Mouse (Mus musculus) heart, embryonic 15.5 days (tissue): ENCODE data around the gene Gan. TPM values are rescaled to one million over a fixed set of nuclear protein-coding genes. Genes with fewer than 3 reads are reported as not detected.

Experiments
- ATAC-seq: fragments of 200-750 bp; cut with Nextera tagmentation; replicated peaks from 2 replicates; pipeline ENCODE4 v1.8.0; 2017; ENCODE audit warnings: low read depth, moderate TSS enrichment; ENCODE audit not compliant: insufficient number of reproducible peaks, insufficient read depth, low FRiP score
- H3K27ac ChIP-seq: fragments of 300-500 bp; sonication (generic); 2 replicates; pipeline ENCODE4 v1.5.1; 2015; ENCODE audit warnings: mild to moderate bottlenecking, inconsistent platforms
- H3K27me3 ChIP-seq: fragments of 300-500 bp; sonication (generic); 2 replicates; pipeline ENCODE4 v1.6.1; 2015; ENCODE audit warnings: inconsistent platforms
- H3K36me3 ChIP-seq: fragments of 300-500 bp; sonication (generic); 2 replicates; pipeline ENCODE4 v1.6.1; 2015; ENCODE audit warnings: mild to moderate bottlenecking, inconsistent platforms
- H3K4me1 ChIP-seq: fragments of 300-500 bp; sonication (generic); replicated peaks from 2 replicates; pipeline ENCODE4 v1.6.1; 2015; ENCODE audit warnings: inconsistent platforms
- H3K4me2 ChIP-seq: fragments of 300-500 bp; sonication (generic); 2 replicates; pipeline ENCODE4 v1.6.1; 2015; ENCODE audit warnings: inconsistent platforms, mild to moderate bottlenecking, moderate library complexity
- H3K4me3 ChIP-seq: fragments of 300-500 bp; sonication (generic); 2 replicates; pipeline ENCODE4 v1.5.1; 2015; ENCODE audit warnings: mild to moderate bottlenecking, inconsistent platforms
- H3K9ac ChIP-seq: fragments of 300-500 bp; sonication (generic); 2 replicates; pipeline ENCODE4 v1.6.1; 2015; ENCODE audit warnings: mild to moderate bottlenecking, inconsistent platforms
- H3K9me3 ChIP-seq: fragments of 300-500 bp; sonication (generic); replicated peaks from 2 replicates; pipeline ENCODE4 v1.6.1; 2016; ENCODE audit warnings: inconsistent platforms
- WGBS: fragments of 180-500 bp; shearing (Covaris S2); methylation state at CpG from one replicate; pipeline ENCODE4 v1.1.7; 2015; ENCODE audit warnings: mixed read lengths; 5-methylcytosine and 5-hydroxymethylcytosine counted together
- polyA plus RNA-seq: library from polyadenylated mRNA; unstranded; fragments of >200 nt; fragmentation: Nextera tagmentation; extraction: Ambion mirVana; gene quantifications from 2 replicates; pipeline ENCODE4 v1.2.1, GENCODE M21; 2015

The Gan gene
- polyA plus RNA-seq, 1 experiment from 2014 or later: 1.1 TPM

DNA sequence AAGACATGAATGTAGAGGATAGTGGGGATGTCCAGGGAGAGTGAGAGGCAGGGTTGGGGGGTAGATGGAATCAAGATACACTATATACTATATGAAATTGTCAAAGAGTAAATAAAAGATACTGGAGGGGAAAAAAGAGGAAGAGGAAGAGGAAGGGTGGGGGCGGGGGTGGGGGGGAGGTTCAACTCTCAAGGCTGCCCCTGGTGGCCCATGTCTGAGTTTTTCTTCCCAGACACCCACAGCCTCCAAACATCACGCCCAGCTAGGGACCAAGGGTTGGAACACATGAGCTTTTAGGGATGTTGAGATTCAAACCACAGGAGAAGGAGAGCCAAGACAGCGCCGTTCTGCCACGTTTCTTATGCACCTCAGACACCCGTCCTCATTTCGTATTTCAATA is 75.3 kb downstream of the Gan start:
- Histone ChIP-seq H3K27ac (no peak overlapping the region), H3K36me3 (no peaks in the 10 kb centered on the region), H3K27me3 (no peaks in the 10 kb centered on the region), H3K9ac (no peak overlapping the region), H3K4me2 (no peak overlapping the region), H3K4me3 (no peak overlapping the region), H3K9me3 (no peaks in the 10 kb centered on the region), H3K4me1 (no peaks in the 10 kb centered on the region)
- ATAC-seq: no peak
- 80% methylated on average over 7 of the region's 7 CpGs for WGBS

DNA sequence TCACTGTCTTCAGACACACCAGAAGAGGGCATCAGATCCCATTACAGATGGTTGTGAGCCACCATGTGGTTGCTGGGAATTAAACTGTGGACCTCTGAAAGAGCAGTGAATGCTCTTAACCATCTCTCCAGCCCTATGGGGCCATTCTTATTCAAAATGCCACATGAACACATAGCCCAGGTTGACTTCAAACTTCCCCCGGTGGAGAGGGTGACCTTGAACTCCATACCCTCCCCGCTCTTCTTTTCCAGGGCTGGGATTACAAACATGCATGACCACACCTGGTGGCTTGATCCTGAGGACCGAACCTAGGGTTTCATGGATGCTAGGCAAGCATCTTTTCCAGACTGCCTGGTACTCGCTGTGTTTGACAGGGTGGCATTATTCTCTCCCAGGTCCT is 78.6 kb downstream of the Gan start:
- no peak for ATAC-seq
- no peak overlapping the region for H3K4me2 ChIP-seq
- no peak overlapping the region for H3K4me3 ChIP-seq
- no peaks in the 10 kb centered on the region for H3K4me1 ChIP-seq
- H3K27ac ChIP-seq: no peak overlapping the region
- 91% methylated on average over 4 of the region's 4 CpGs for WGBS
- no peaks in the 10 kb centered on the region for H3K27me3 ChIP-seq
- no peak overlapping the region for H3K9ac ChIP-seq
- H3K9me3 ChIP-seq: no peaks in the 10 kb centered on the region
- H3K36me3 ChIP-seq: no peaks in the 10 kb centered on the region

DNA sequence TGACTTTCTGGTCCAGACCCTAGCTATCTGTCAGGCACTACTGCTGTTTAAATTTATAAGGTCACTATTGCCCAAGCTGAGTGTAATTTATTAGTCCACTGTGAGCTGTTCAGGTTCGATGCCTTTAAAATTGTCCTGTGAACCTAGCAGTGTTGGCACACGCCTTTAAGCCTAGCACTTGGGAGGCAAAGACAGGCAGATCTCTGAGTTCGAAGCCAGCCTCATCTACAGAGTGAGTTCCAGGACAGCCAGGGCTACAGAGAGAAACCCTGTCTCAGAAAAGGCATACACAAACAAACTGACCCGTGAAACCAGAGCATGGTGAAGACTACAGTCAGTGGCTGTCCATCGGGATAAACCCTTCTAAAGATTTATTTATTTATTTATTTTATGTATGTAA is 82.4 kb downstream of the Gan start:
- ATAC-seq: no peak
- Histone ChIP-seq H3K4me2 (no peak overlapping the region), H3K4me3 (no peak overlapping the region), H3K9ac (no peak overlapping the region), H3K4me1 (no peaks in the 10 kb centered on the region), H3K36me3 (no peaks in the 10 kb centered on the region), H3K9me3 (no peaks in the 10 kb centered on the region), H3K27ac (no peak overlapping the region), H3K27me3 (no peaks in the 10 kb centered on the region)
- WGBS: 83% methylated on average over 5 of the region's 5 CpGs

DNA sequence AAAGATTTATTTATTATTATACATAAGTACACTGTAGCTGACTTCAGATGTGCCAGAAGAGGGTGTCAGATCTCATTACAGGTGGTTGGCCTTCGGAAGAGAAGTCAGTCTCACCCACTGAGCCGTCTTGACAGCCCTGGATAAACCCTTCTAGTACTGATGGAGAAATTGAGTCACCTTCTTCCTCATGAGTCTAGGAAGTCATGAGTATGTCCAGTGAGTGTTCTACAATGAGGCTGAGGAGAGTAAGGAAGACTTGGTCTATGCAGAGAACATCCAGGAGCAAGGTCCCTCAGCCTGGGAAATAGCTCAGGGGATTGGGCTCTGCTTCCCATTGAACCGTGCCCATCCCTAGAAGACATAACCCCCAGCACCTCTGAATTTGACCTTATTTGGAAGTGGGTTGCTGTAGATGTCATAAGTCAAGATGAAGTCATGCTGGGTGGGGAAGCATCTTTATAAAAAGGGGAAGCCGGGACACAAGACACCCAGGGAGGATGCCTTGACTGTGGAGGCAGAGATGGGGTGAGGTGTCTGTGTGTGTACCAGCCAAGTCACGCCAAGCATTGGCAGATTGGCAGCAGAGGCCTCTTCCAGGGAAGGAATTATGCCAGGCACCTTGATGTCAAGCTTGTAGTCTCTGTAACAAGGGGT is 83.0 kb downstream of the Gan start:
- no peaks in the 10 kb centered on the region for H3K27me3 ChIP-seq
- ATAC-seq: no peak
- no peak overlapping the region for H3K27ac ChIP-seq
- no peak overlapping the region for H3K4me3 ChIP-seq
- H3K9me3 ChIP-seq: no peaks in the 10 kb centered on the region
- no peaks in the 10 kb centered on the region for H3K36me3 ChIP-seq
- H3K4me2 ChIP-seq: no peak overlapping the region
- WGBS: 80% methylated on average over 5 of the region's 5 CpGs
- H3K4me1 ChIP-seq: no peaks in the 10 kb centered on the region
- no peak overlapping the region for H3K9ac ChIP-seq

DNA sequence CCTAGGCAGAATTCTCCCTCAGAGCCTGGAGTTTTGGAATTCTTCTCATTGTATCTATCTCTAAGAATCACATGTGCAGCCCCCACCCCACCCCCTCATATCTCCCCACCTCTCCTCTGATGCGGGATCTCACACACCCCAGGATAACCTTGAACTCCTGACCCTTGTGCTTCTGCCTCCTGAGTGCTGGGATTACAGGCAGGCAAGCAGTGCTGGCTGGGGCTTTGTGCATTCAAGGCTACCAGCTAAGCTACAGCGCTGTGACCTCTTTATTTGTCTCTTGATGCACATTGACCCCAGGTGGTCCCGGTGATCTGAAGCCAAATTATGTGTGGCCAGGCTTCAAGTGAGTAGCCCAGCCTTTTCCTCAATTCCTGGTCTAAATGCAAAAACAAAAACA is 83.9 kb downstream of the Gan start:
- WGBS: 42% methylated on average over 3 of the region's 3 CpGs
- ATAC-seq: no peak
- Histone ChIP-seq H3K4me3 (no peak overlapping the region), H3K9me3 (no peaks in the 10 kb centered on the region), H3K36me3 (no peaks in the 10 kb centered on the region), H3K9ac (no peak overlapping the region), H3K27ac (no peak overlapping the region), H3K27me3 (no peaks in the 10 kb centered on the region), H3K4me2 (no peak overlapping the region), H3K4me1 (no peaks in the 10 kb centered on the region)

DNA sequence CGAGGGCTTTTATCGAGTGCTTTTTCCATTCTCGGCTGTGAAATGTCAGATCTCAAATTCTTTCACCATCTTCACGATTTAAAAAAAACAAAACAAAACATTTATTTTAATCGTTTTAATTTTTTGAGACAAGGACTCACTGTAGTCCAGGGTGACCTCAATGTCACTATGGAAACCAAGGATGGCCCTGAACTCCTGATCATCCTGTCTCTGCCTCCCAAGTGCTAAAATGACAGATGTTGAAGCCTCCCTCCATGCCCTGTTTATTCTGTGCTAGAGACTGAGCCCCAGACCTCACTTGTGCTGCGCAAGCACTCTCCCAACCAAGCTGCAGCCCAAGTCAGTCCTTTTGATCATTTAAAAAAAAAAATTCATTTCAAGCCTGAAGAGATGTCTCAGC is 84.4 kb downstream of the Gan start:
- Histone ChIP-seq H3K27me3 (no peaks in the 10 kb centered on the region), H3K9ac (no peak overlapping the region), H3K36me3 (no peaks in the 10 kb centered on the region), H3K4me2 (no peak overlapping the region), H3K4me1 (no peaks in the 10 kb centered on the region), H3K9me3 (no peaks in the 10 kb centered on the region), H3K27ac (no peak overlapping the region), H3K4me3 (no peak overlapping the region)
- WGBS: 72% methylated on average over 6 of the region's 6 CpGs
- ATAC-seq: no peak

DNA sequence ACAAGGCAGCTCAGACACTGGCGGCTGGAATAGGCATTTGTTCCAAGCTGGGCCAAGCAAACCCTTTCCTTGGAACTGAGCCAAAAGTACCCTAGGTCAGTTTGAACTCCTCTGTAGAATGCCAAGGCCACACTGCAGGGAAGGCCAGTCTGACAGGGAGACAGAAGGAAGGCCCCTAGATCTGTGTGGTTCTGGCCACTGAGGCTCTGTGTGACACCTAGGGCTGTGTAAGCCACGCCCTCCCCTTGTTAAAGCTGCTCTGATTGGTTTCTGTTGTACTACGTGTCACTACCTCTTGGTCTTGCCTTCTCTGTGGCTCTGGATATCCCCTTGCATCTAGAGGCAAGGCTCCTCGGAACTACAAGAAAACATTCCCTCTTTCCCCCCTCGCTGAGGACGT is 86.7 kb downstream of the Gan start:
- Histone ChIP-seq H3K36me3 (no peaks in the 10 kb centered on the region), H3K27ac (no peak overlapping the region), H3K4me3 (no peak overlapping the region), H3K4me2 (no peak overlapping the region), H3K27me3 (no peaks in the 10 kb centered on the region), H3K9ac (no peak overlapping the region), H3K4me1 (no peaks in the 10 kb centered on the region), H3K9me3 (no peaks in the 10 kb centered on the region)
- 42% methylated on average over 6 of the region's 6 CpGs for WGBS
- no peak for ATAC-seq

DNA sequence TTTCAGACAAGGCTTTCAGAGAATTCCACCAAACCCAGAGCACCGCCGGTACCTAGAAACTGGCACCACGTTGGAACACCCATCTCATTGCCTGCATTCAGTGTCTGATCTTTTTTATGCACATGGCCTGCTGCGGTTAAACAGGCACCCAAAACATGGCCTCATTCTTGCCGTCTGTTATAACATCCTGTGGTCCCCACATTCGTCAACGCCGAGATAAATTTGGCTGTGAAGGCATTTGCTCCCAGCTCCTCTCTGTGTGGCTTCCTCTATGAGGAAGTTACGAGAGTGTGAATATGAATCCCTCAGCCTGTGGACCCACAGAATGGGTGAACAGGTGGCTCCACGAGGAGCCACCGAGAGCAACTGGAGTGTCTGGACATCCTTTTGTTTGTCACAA is 90.4 kb downstream of the Gan start:
- H3K36me3 ChIP-seq: no peaks in the 10 kb centered on the region
- no peak for ATAC-seq
- whole genome bisulfite sequencing: 62% methylated on average over 11 of the region's 11 CpGs
- H3K9ac ChIP-seq: no peak overlapping the region
- H3K4me2 ChIP-seq: no peak overlapping the region
- no peak overlapping the region for H3K27ac ChIP-seq
- H3K4me3 ChIP-seq: no peak overlapping the region
- no peaks in the 10 kb centered on the region for H3K4me1 ChIP-seq
- H3K27me3 ChIP-seq: no peaks in the 10 kb centered on the region
- no peaks in the 10 kb centered on the region for H3K9me3 ChIP-seq

DNA sequence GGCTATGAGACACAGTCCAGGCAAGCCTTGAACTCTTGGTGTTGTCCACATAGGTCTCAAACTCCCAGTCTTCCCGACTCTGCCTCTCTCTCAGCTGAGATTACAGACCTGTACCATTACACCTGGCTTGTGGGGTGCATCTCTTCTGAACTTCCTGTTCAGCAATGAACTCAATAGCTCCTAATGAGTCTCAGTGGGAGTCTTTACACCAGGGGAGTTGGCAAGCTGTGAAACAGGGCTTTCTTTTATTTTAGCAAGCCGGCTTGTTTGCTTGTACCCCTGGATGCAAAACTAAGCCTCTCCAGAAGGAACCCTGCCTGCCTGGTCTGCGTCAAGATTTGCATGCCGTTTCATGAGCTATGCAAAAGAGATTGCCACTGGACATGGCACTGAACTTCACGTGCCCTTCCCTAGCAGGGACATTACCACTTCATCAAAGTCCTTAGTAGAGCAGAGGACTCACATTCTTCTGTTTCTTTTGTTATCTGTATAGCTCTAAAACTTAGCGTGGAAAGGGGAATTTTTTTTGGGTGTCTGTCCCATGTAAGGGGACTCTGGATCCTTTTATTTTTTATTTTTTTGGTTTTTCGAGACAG is 93.2 kb downstream of the Gan start:
- Histone ChIP-seq H3K27ac (no peak overlapping the region), H3K9me3 (no peaks in the 10 kb centered on the region), H3K36me3 (no peaks in the 10 kb centered on the region), H3K27me3 (no peaks in the 10 kb centered on the region), H3K4me2 (no peak overlapping the region), H3K4me3 (no peak overlapping the region), H3K9ac (no peak overlapping the region), H3K4me1 (peaks cover 3% of the 10 kb centered on the region)
- WGBS: 51% methylated on average over 7 of the region's 7 CpGs
- no peak for ATAC-seq

DNA sequence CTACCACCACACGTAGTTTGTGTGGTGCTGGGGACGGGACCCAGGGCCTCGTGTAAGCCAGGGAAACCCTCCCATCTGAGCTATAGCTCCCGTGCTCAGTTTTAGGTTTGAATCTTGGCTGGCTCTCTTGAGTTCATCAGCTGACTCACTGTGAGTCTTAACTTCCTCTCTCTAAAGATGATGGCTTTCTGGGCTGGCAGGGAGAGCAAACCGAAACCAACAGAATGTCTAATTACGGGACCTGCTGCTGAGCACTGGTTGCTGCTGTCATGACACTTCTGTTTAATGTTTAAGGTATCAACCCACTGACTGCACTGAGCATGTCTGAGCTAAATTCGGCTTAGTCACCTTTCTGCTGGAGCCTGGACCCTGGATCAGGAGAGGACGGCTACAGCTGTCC is 94.7 kb downstream of the Gan start:
- Histone ChIP-seq H3K9me3 (no peaks in the 10 kb centered on the region), H3K9ac (no peak overlapping the region), H3K4me1 (peaks cover 4% of the 10 kb centered on the region), H3K4me2 (no peak overlapping the region), H3K36me3 (no peaks in the 10 kb centered on the region), H3K4me3 (no peak overlapping the region), H3K27ac (no peak overlapping the region), H3K27me3 (no peaks in the 10 kb centered on the region)
- no peak for ATAC-seq
- 85% methylated on average over 8 of the region's 8 CpGs for WGBS

DNA sequence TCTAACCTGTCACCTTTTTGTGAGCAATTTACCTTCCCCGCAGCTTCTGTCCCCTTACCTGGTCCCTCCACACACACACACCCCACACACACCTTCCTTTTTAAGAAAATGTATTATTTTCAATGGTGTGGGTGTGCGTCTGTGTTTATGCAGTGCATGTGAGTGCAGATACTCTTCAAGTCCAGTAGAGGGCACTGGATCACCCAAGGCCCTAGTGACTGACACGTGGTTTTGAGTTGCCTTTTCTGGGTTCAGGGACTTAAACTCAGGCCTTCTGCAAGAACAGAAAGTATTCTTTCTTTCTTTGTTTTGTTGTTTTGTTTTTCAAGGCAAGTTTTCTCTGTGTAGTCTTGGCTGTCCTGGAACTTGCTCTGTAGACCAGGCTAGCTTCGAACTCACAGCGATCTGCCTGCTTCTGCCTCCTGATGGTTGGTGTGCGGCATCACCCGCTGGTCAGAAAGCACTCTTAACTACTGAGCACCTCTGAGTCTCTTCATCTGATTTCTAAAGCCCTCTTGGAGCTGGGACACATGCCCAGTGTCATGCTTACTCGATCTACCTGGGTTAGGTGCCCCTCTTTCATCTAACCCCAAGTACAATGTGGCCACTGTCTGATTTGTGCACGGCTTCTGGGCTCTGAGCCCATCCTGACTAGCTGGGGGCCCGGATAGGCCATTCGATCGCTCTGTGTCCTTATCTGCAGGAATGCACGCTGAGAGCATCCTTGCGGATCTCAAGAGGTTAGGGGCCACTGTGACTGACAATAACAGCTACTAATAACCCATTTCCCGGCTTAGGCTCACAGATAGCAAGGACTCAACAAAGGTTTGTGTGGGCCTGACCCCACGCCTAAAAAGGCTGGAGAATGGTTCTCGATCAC is 95.7 kb downstream of the Gan start:
- H3K27me3 ChIP-seq: no peaks in the 10 kb centered on the region
- WGBS: 65% methylated on average over 17 of the region's 17 CpGs
- no peak overlapping the region for H3K9ac ChIP-seq
- no peaks in the 10 kb centered on the region for H3K9me3 ChIP-seq
- H3K4me3 ChIP-seq: no peak overlapping the region
- H3K36me3 ChIP-seq: no peaks in the 10 kb centered on the region
- H3K4me2 ChIP-seq: no peak overlapping the region
- no peak for ATAC-seq
- H3K4me1 ChIP-seq: peaks cover 10% of the 10 kb centered on the region
- no peak overlapping the region for H3K27ac ChIP-seq
